Mouse (Mus musculus): ENCODE data around the gene Wdr35.
"Not testable (repeated sequence)": the region's sequence is repeated elsewhere in the genome, so short reads cannot be mapped to it uniquely, and the experiment has no call there.

Wdr35 gene

GRCm38 (mm10) chr12:9010311-9010710 lies 36.6 kb downstream of the Wdr35 start:
- DNase-seq, result no peak

GRCm38 (mm10) chr12:9016376-9016775 lies 42.7 kb downstream of the Wdr35 start:
- no peak for DNase-seq

- DNase-seq, result no peak
These were observed 46.7 kb downstream of the Wdr35 start for GRCm38 (mm10) chr12:9020431-9020830.

- no peak for DNase-seq
These were observed 47.3 kb downstream of the Wdr35 start for GRCm38 (mm10) chr12:9020986-9021385.

GRCm38 (mm10) chr12:9023031-9023430 lies 49.3 kb downstream of the Wdr35 start:
- DNase-seq, result no peak

DNA sequence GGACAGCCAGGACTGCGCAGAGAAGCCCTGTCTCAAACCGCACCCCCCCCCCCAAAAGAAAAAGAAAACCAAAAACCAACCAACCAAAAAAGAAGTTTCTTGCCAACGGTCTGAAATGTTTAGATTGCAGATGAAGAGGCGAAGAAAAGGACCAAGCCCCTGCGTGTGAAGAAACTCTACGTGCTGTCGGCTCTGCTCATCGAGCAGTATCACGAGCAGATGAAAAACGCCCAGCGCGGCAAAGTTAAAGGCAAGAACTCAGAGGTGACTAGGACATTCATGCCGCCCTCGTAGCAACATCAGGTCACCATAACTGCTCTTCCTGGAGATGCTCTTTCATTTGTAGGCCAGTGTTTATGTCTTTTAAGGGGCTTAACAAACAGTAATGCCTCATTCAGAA lies 50.4 kb downstream of the Wdr35 start:
- DNase-seq, result no peak

DNA sequence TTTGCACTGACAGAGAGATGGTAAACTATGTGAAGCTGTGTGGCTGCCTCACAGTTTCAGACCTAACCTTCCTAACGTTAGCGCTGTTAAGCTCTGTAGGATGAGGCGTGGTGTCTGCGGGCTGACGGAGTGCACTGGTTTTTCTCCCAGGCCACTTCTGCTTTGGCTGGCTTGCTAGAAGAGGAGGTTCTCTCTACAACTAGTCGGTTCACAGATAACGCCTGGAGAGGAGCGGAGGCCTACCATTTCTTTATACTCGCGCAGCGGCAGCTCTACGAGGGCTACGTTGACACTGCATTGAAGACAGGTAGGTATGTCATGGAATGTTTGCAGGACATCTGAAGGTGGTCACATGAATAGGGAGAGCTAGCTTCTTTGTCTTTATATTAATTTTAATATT lies 51.0 kb downstream of the Wdr35 start:
- DNase-seq, result no peak

GRCm38 (mm10) chr12:9026843-9027242 lies 53.2 kb downstream of the Wdr35 start:
- no peak for DNase-seq

DNA sequence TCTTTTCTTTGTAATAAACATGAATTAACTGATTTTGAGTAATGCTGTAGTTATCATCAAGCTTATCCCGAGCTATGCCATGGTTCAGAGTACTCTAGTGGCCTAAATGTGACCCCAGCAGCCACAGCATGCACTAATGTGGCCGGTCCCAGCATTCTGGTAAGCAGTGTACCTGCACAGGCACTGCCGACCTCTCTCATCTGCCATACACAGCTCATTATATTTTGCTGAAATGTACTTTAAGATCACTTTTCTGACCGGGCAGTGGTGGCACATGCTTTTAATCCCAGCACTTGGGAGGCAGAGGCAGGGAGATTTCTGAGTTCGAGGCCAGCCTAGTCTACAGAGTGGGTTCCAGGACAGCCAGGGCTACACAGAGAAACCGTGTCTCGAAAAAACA lies 55.1 kb downstream of the Wdr35 start:
- DNase-seq, result not testable (repeated sequence)

DNA sequence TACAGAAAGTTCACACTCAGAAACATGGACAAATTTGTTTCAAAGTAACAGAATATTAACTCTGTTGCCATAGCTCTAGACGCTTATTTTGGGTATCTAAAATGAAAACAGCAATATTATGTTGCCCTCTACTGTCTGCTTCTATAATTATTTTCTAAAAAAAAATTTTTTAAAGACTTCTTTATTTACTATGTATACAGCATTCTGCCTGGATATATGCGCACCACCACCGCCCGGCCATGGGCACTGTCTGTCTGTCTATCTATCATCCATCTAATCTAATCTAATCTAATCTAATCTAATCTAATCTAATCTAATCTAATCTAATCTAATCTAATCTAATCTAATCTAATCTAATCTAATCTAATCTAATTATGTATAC lies 55.8 kb downstream of the Wdr35 start:
- no peak for DNase-seq

- DNase-seq, result peak; percentile 94
These were observed 56.4 kb downstream of the Wdr35 start, which contains the start of gene Ttc32 for GRCm38 (mm10) chr12:9029888-9030723. TSS of gene Ttc32 (plus strand) at chr12:9029997.

GRCm38 (mm10) chr12:9031166-9031565 lies 57.5 kb downstream of the Wdr35 start:
- no peak for DNase-seq

DNA sequence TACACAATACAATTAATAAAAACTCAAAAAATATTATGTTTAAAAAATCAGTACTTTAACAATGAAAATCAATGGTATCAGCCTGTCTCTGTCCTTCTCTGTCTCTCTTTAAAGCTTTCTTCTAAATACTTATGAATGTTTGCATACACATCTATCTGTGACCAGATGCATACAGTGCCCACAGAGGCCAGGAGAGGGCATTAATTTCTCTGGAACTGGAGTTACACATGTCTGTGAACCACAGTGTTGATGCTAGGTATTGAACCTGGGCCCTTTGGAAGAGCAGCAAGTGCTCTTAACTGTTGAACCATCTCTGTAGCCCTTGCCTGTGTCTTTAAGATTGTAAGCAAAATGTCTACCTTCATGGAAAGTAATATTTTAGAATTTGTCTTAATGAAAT lies 59.4 kb downstream of the Wdr35 start:
- DNase-seq, result no peak

- no peak for DNase-seq
These were observed 62.7 kb downstream of the Wdr35 start for GRCm38 (mm10) chr12:9036409-9036808.

- DNase-seq, result no peak
These were observed 66.5 kb downstream of the Wdr35 start for GRCm38 (mm10) chr12:9040177-9040576.

GRCm38 (mm10) chr12:9040686-9041085 lies 67.0 kb downstream of the Wdr35 start:
- DNase-seq, result no peak

GRCm38 (mm10) chr12:9042316-9042715 lies 68.6 kb downstream of the Wdr35 start:
- DNase-seq, result no peak

DNA sequence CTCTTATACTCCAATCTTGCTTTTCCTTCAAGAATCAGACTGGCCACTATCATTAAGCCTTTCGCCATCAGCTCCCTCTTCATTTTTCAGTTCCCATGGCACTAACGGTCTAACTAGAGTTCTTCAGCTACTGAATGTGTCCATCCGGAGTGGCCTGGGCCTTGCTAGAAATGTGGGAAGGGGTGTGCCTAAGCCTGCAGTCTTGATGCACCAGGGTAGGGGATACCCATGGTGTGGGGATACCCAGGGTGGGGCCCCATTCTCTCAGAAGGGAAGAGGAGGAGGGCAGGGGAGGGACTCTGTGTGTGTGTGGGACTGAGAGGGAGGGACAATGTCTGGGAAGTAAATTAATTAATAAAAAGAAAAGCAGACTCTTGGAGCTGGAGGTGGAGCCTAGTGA lies 69.1 kb downstream of the Wdr35 start:
- no peak for DNase-seq

GRCm38 (mm10) chr12:9044666-9045065 lies 71.0 kb downstream of the Wdr35 start:
- DNase-seq, result no peak

DNA sequence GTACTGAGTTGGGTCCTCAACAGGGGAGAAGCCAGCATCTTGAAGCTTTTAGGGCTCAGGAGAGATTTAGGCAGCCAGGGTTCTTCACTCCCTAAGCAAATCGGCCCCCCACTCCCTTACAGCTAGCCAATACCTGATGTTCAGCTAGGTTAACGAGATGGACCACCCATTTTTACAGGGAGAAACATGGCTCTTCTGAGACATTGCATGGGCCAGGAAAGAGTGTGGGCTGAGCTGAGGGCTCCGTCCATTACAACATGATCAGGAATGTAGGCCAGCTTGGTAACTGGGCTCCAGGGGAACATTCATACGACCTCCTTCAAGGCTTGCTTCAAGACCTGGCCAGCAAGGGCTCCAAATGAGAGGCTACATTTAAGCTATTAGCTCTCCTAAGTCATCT lies 73.0 kb downstream of the Wdr35 start:
- no peak for DNase-seq

DNA sequence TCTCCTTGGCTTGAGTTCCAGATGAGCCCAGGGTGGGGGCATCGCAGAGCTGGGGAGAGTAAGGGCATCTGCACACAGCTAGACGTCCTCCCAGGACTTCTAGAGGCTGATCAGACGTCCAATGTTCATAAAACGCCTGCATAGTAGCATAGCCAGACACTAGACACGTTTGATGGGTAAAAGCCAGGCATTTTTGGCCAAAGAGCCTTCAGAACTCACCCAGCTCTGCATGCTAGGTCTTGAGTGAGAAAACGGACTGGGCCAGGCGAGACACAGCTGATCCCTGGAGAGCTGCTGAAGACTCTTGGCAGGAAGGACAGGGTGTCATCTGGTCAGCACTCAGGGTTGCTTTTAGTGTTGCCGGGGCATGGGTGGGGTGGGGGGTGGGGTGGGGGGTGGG lies 74.4 kb downstream of the Wdr35 start:
- DNase-seq, result no peak

DNA sequence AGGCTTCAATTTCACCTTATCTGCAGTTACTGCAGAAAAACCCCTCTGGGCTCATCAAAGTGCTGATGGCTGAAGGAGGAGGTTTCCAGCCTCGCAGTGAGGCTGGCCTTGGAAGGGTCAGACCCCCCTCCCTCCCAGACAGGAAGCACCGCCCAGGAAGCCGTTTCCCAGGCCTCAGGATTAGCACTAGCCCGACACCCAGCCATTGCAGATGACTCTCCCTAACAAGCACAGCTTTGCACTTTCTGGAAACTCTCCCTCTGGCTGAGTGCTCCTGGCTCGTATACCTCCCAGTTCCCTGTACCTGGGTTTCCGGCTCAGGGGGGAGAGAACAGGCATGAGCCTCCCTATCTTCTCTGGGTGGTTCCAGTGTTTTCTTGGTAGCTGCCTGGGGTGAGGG lies 77.1 kb downstream of the Wdr35 start:
- no peak for DNase-seq

GRCm38 (mm10) chr12:9052075-9052829 lies 78.6 kb downstream of the Wdr35 start:
- DNase-seq, result peak; percentile 71

GRCm38 (mm10) chr12:9053345-9053744 lies 79.7 kb downstream of the Wdr35 start:
- no peak for DNase-seq

Data from thymus, postnatal 25 days (tissue).